Mouse (Mus musculus) ES-E14 (cell line): ENCODE measurements around the gene Ugt1a1.

Experiments
- CHD2 ChIP-seq: IDR thresholded peaks from 2 replicates; pipeline ENCODE4 v1.6.1; 2014; ENCODE audit warnings: mild to moderate bottlenecking, low read depth, low read length, inconsistent platforms
- HCFC1 ChIP-seq: IDR thresholded peaks from 2 replicates; pipeline ENCODE4 v1.6.1; 2012; ENCODE audit warnings: low read length, inconsistent platforms, borderline replicate concordance; ENCODE audit not compliant: insufficient read depth
- MAFK ChIP-seq: IDR thresholded peaks from 2 replicates; pipeline ENCODE4 v1.6.1; 2014; ENCODE audit warnings: mild to moderate bottlenecking, low read depth, low read length, inconsistent platforms; ENCODE audit not compliant: insufficient read depth
- ZC3H11A ChIP-seq: IDR thresholded peaks from 2 replicates; pipeline ENCODE4 v1.6.1; 2012; ENCODE audit warnings: low read depth, mild to moderate bottlenecking, inconsistent platforms, low read length, borderline replicate concordance
- ZNF384 ChIP-seq: IDR thresholded peaks from 2 replicates; pipeline ENCODE4 v1.6.1; 2012; ENCODE audit warnings: low read depth, low read length, inconsistent platforms

DNA sequence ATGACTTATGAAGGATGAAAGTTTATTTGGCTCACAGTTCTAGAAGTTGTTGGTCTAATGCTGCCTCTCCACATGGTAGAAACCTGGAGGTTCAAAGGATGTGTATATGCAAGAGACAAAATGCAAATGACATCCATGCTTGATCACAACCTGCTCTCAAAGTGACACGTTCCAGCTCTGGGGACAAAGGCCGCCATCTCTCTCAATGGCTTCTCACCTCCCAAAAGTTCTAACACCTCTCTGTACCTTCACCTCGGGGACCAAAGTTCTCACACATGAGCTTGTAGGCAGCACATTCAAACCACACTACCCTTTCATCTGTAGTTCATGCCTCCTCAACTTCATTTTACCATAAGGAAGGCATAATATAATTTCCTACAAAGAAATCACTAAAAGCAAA, 5.8 kb downstream of the Ugt1a1 start:
- no peak for TF ChIP-seq ZNF384
- no peak for TF ChIP-seq HCFC1
- no peak for TF ChIP-seq MAFK
- no peak for TF ChIP-seq CHD2
- TF ChIP-seq ZC3H11A = no peak
